Mouse (Mus musculus) heart, adult 2 months (tissue): ENCODE measurements around the gene Krt73. TPM values are rescaled to one million over a fixed set of nuclear protein-coding genes. Genes with fewer than 3 reads are reported as not detected.

ENCODE experiments used
- DNase-seq, 2 experiments: peaks; one replicate each; pipeline ENCODE4 v3.0.0; 2021
- H3K27ac ChIP-seq: fragments of 200-600 bp; 2 replicates; pipeline ENCODE4 v1.8.1; 2022
- H3K27me3 ChIP-seq: fragments of 200-500 bp; 2 replicates; pipeline ENCODE4 v1.6.1; 2012; ENCODE audit warnings: mild to moderate bottlenecking, low read length, inconsistent platforms, mixed read lengths; ENCODE audit not compliant: control insufficient read depth, insufficient read depth
- H3K36me3 ChIP-seq: fragments of 200-500 bp; 2 replicates; pipeline ENCODE4 v1.6.1; 2012; ENCODE audit warnings: low read length, inconsistent platforms; ENCODE audit not compliant: control insufficient read depth, insufficient read depth
- H3K4me1 ChIP-seq: fragments of 200-500 bp; 2 replicates; pipeline ENCODE4 v1.6.1; 2011; ENCODE audit warnings: low read length; ENCODE audit not compliant: control insufficient read depth, insufficient read depth
- H3K4me3 ChIP-seq: fragments of 200-600 bp; 2 replicates; pipeline ENCODE4 v1.8.1; 2022
- H3K79me2 ChIP-seq: fragments of 200-500 bp; replicated peaks from 2 replicates; pipeline ENCODE4 v1.6.1; 2012; ENCODE audit warnings: mild to moderate bottlenecking, inconsistent platforms, low read length, moderate library complexity, mixed read lengths; ENCODE audit not compliant: control insufficient read depth, insufficient read depth
- H3K9ac ChIP-seq: fragments of 200-500 bp; 2 replicates; pipeline ENCODE4 v1.6.1; 2012; ENCODE audit warnings: low read depth, mild to moderate bottlenecking, control low read depth, inconsistent platforms, low read length, mixed read lengths
- CTCF ChIP-seq: fragments of 200-600 bp; IDR thresholded peaks from 2 replicates; pipeline ENCODE4 v1.8.1; 2022; ENCODE audit warnings: antibody characterized with exemption, mild to moderate bottlenecking, moderate library complexity
- EP300 ChIP-seq: fragments of 200-500 bp; IDR thresholded peaks from 2 replicates; pipeline ENCODE4 v1.6.1; 2011; ENCODE audit warnings: low read depth, low read length, control low read depth; ENCODE audit not compliant: insufficient read depth
- POLR2A ChIP-seq: fragments of 200-500 bp; IDR thresholded peaks from 2 replicates; pipeline ENCODE4 v1.6.1; 2011; ENCODE audit warnings: mild to moderate bottlenecking, low read depth, low read length, control low read depth; ENCODE audit not compliant: insufficient read depth
- WGBS: fragments of 180-500 bp; shearing (Covaris S2); methylation state at CpG from one replicate; pipeline ENCODE4 v1.1.7; 2018; 5-methylcytosine and 5-hydroxymethylcytosine counted together
- intact Hi-C: fragments of 180-260 bp; cut with DNase I; formaldehyde crosslinking; loops from one replicate; pipeline ENCODE4 v1.15.1; 2025
- polyA plus RNA-seq: library from polyadenylated mRNA; depleted of rRNA; stranded (reverse); fragments of >200 nt; gene quantifications from 2 replicates; pipeline ENCODE4 v1.2.3, GENCODE M21; 2012; rRNA removed
- total RNA-seq, 2 experiments: library from RNA; stranded (reverse); gene quantifications; 2 replicates each; pipeline ENCODE4 v1.2.3; 2021

Krt73 gene
- total and polyA plus RNA-seq, 3 experiments: not detected

- no peaks in the 10 kb centered on the region for H3K79me2 ChIP-seq
Measured at GRCm38 (mm10) chr15:101773420-101773819, 28.7 kb downstream of the Krt73 start.

GRCm38 (mm10) chr15:101772711-101773081, 29.4 kb downstream of the Krt73 start:
- intact Hi-C loops: loop anchor here (1.0 to 5.0 kb wide), 5 partner anchors 201 to 432 kb away; no protein-coding TSS in a partner anchor
- no peak overlapping the region for H3K9ac ChIP-seq
- TF ChIP-seq CTCF: peak; percentile 92
- TF ChIP-seq POLR2A: no peak
- TF ChIP-seq EP300: peak; percentile 81
- H3K27ac ChIP-seq: no peak overlapping the region
- no peaks in the 10 kb centered on the region for H3K27me3 ChIP-seq
- DNase-seq: peak; percentile 78 to 89
- H3K79me2 ChIP-seq: no peaks in the 10 kb centered on the region
- no peaks in the 10 kb centered on the region for H3K36me3 ChIP-seq
- no peak overlapping the region for H3K4me3 ChIP-seq
- 0% methylated on average over 5 of the region's 5 CpGs for WGBS
- no peaks in the 10 kb centered on the region; the same call in 1 of the 2 replicates for H3K4me1 ChIP-seq

More at GRCm38 (mm10) chr15:101773420-101773819, 28.7 kb downstream of the Krt73 start:
- H3K27me3 ChIP-seq: no peaks in the 10 kb centered on the region
- H3K9ac ChIP-seq: no peak overlapping the region
- H3K27ac ChIP-seq: no peak overlapping the region
- 56% methylated on average over 10 of the region's 10 CpGs for WGBS
- DNase-seq: peak in 1 of 2 experiments; percentile 20
- H3K4me1 ChIP-seq: no peaks in the 10 kb centered on the region; the same call in 1 of the 2 replicates
- no peaks in the 10 kb centered on the region for H3K36me3 ChIP-seq
- intact Hi-C loops: loop anchor here (2.0 to 5.0 kb wide), 3 partner anchors 251 to 433 kb away; no protein-coding TSS in a partner anchor
- TF ChIP-seq EP300 (no peak), CTCF (no peak), POLR2A (no peak)
- H3K4me3 ChIP-seq: no peak overlapping the region

- intact Hi-C loops: loop anchor here (1.0 to 5.0 kb wide), 5 partner anchors 201 to 431 kb away; no protein-coding TSS in a partner anchor
- DNase-seq: no peak
- no peak for TF ChIP-seq EP300
- TF ChIP-seq CTCF: peak; percentile 28
- Histone ChIP-seq H3K27me3 (no peaks in the 10 kb centered on the region), H3K4me3 (no peak overlapping the region), H3K4me1 (no peaks in the 10 kb centered on the region; the same call in 1 of the 2 replicates), H3K36me3 (no peaks in the 10 kb centered on the region), H3K27ac (no peak overlapping the region), H3K79me2 (no peaks in the 10 kb centered on the region), H3K9ac (no peak overlapping the region)
- 54% methylated on average over 5 of the region's 5 CpGs for WGBS
Measured at GRCm38 (mm10) chr15:101772080-101772710, 30.0 kb downstream of the Krt73 start.

GRCm38 (mm10) chr15:101770226-101770625, 31.9 kb downstream of the Krt73 start:
- intact Hi-C loops: loop anchor here (5.0 kb wide), 1 partner anchor 248 kb away; no protein-coding TSS in a partner anchor
- no peaks in the 10 kb centered on the region for H3K27me3 ChIP-seq
- TF ChIP-seq POLR2A: no peak
- TF ChIP-seq EP300: no peak

More at GRCm38 (mm10) chr15:101770226-101770625, 31.9 kb downstream of the Krt73 start:
- Histone ChIP-seq H3K9ac (no peak overlapping the region), H3K4me3 (no peak overlapping the region), H3K36me3 (no peaks in the 10 kb centered on the region), H3K4me1 (no peaks in the 10 kb centered on the region; the same call in 1 of the 2 replicates), H3K79me2 (no peaks in the 10 kb centered on the region), H3K27ac (no peak overlapping the region)
- no peak for DNase-seq
- WGBS: 42% methylated on average over 8 of the region's 8 CpGs

Other genes with a start within 250 kb of the Krt73 start
- not detected for gene Krt90, start 239.4 kb downstream of the Krt73 start, total RNA-seq
- gene Krt90, start 239.4 kb downstream of the Krt73 start, polyA plus RNA-seq: 0.06 TPM in 1 of 2 replicates, not detected in the other
- not detected for gene Krt75, start 228.4 kb downstream of the Krt73 start, total RNA-seq
- not detected in 2 replicates for gene Krt75, start 228.4 kb downstream of the Krt73 start, polyA plus RNA-seq
- not detected for gene Gm5414, start 174.2 kb downstream of the Krt73 start, total RNA-seq
- gene Gm5414, start 174.2 kb downstream of the Krt73 start, polyA plus RNA-seq: not detected in 2 replicates
- not detected for gene Gm5478, start 155.0 kb downstream of the Krt73 start, total RNA-seq
- not detected in 2 replicates for gene Gm5478, start 155.0 kb downstream of the Krt73 start, polyA plus RNA-seq
- not detected for gene Krt6b, start 122.1 kb downstream of the Krt73 start, total RNA-seq
- 0.04 TPM in 1 of 2 replicates, not detected in the other for gene Krt6b, start 122.1 kb downstream of the Krt73 start, polyA plus RNA-seq
- gene Krt6a, start 108.0 kb downstream of the Krt73 start, total RNA-seq: not detected
- not detected in 2 replicates for gene Krt6a, start 108.0 kb downstream of the Krt73 start, polyA plus RNA-seq
- gene Krt5, start 89.4 kb downstream of the Krt73 start, total RNA-seq: under 1 TPM in 1 of 2 experiments, not detected in 1; 0.23 TPM
- 1.3 TPM in 1 of 2 replicates, not detected in the other for gene Krt5, start 89.4 kb downstream of the Krt73 start, polyA plus RNA-seq
- not detected for gene Krt71, start 59.2 kb downstream of the Krt73 start, total RNA-seq
- not detected in 2 replicates for gene Krt71, start 59.2 kb downstream of the Krt73 start, polyA plus RNA-seq
- not detected for gene Krt72, start 15.9 kb downstream of the Krt73 start, total RNA-seq
- gene Krt72, start 15.9 kb downstream of the Krt73 start, polyA plus RNA-seq: not detected in 2 replicates
- gene Krt2, start 15.8 kb upstream of the Krt73 start, total RNA-seq: not detected
- not detected in 2 replicates for gene Krt2, start 15.8 kb upstream of the Krt73 start, polyA plus RNA-seq
- not detected for gene Krt1, start 48.4 kb upstream of the Krt73 start, total RNA-seq
- gene Krt1, start 48.4 kb upstream of the Krt73 start, polyA plus RNA-seq: 0.04 TPM in 1 of 2 replicates, not detected in the other
- gene Krt77, start 67.4 kb upstream of the Krt73 start, total RNA-seq: under 1 TPM in 1 of 2 experiments, not detected in 1; 0.31 TPM
- not detected in 2 replicates for gene Krt77, start 67.4 kb upstream of the Krt73 start, polyA plus RNA-seq
- gene Krt76, start 90.6 kb upstream of the Krt73 start, total RNA-seq: not detected
- not detected in 2 replicates for gene Krt76, start 90.6 kb upstream of the Krt73 start, polyA plus RNA-seq
- gene Krt4, start 122.4 kb upstream of the Krt73 start, total RNA-seq: not detected
- 0.43 TPM in 1 of 2 replicates, not detected in the other for gene Krt4, start 122.4 kb upstream of the Krt73 start, polyA plus RNA-seq
- gene Krt79, start 138.0 kb upstream of the Krt73 start, total RNA-seq: under 1 TPM in 1 of 2 experiments, not detected in 1; 0.27 TPM
- 1.5 and 2.3 TPM in 2 replicates for gene Krt79, start 138.0 kb upstream of the Krt73 start, polyA plus RNA-seq
- under 1 TPM in 1 of 2 experiments, not detected in 1; 0.08 TPM for gene Krt78, start 151.9 kb upstream of the Krt73 start, total RNA-seq
- not detected in 2 replicates for gene Krt78, start 151.9 kb upstream of the Krt73 start, polyA plus RNA-seq
- gene Krt8, start 202.1 kb upstream of the Krt73 start, total RNA-seq: 1 to 10 TPM; 1.7 TPM
- 2.3 and 9.8 TPM in 2 replicates for gene Krt8, start 202.1 kb upstream of the Krt73 start, polyA plus RNA-seq
- 1 to 10 TPM; 2.6 to 2.7 TPM for gene Krt18, start 225.8 kb upstream of the Krt73 start, total RNA-seq
- 2.7 and 6.7 TPM in 2 replicates for gene Krt18, start 225.8 kb upstream of the Krt73 start, polyA plus RNA-seq